ENCODE assay signal across 8 mouse cellular contexts in the genomic region with DNA sequence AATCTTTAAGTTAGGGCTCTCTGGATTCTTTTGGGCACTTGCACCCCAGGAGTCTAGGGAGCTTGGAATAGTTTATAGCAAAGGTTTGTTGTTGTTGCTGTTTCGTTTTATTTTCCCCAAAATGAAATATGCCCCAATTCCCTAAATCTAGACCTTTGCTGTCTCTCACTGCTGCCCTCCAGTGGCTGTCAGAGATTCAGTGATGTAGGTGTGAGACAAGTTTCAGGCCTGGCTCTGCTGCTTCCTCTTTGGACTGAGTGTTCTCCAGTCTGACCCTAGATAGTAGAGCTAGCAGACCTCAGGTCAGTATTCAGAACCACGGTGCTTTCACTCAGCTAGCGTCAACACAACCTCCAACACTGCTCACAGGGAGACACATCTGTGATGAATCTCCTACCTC.
DNase-seq lines count a peak whose midpoint lies in the region; ATAC-seq and TF ChIP-seq lines count a peak whose summit lies in the region.

No protein-coding gene starts in this region.

- no peak overlapping the region for H3K9ac ChIP-seq in hindbrain, embryonic 11.5 days (ENCODE audit: low read depth, low read length)
- no peak overlapping the region for H3K9ac ChIP-seq in hindbrain, embryonic 14.5 days

- no peaks in the 10 kb centered on the region for H3K4me1 ChIP-seq in hindbrain, embryonic 11.5 days (replicated peaks; ENCODE audit: control insufficient read depth, insufficient read depth, low read length)
- H3K4me1 ChIP-seq in hindbrain, embryonic 14.5 days (replicated peaks; ENCODE audit: control insufficient read depth, insufficient read depth, low read length), result no peaks in the 10 kb centered on the region
- H3K4me1 ChIP-seq in bone marrow, adult 2 months (ENCODE audit: control insufficient read depth, insufficient read depth, low read length), result no peaks in the 10 kb centered on the region

- WGBS in hindbrain, embryonic 11.5 days, result 66% methylated on average over 3 of the region's 3 CpGs
- WGBS in hindbrain, embryonic 14.5 days, result 70% methylated on average over 3 of the region's 3 CpGs
- 16% methylated on average over 3 of the region's 3 CpGs for WGBS in bone marrow, adult 2 months

- H3K9me3 ChIP-seq in hindbrain, embryonic 11.5 days (ENCODE audit: control insufficient read depth, low read length), result no peaks in the 10 kb centered on the region
- no peaks in the 10 kb centered on the region for H3K9me3 ChIP-seq in hindbrain, embryonic 14.5 days (ENCODE audit: control insufficient read depth, low read length)

- no peak overlapping the region for H3K27ac ChIP-seq in hindbrain, embryonic 11.5 days (ENCODE audit: low read depth, low read length)
- H3K27ac ChIP-seq in hindbrain, embryonic 14.5 days, result no peak overlapping the region
- H3K27ac ChIP-seq in bone marrow, adult 2 months (ENCODE audit: control insufficient read depth, insufficient read depth, low read depth, low read length, poor library complexity), result no peak overlapping the region
- H3K27ac ChIP-seq in gastrocnemius, adult 2 months, result no peak overlapping the region

- DNase-seq in hindbrain, embryonic 11.5 days (ENCODE audit: low spot score), result peak; percentile 34
- no peak for DNase-seq in hindbrain, embryonic 14.5 days (ENCODE audit: low spot score)
- peak; percentile 41 for DNase-seq in ES-CJ7 (ENCODE audit: low read depth, low spot score)
- DNase-seq in gastrocnemius, adult 2 months, result peak; percentile 35
- peak; percentile 19 to 34 for DNase-seq in layer of hippocampus, postnatal 14 days (ENCODE audit: low spot score in 2 of 2)
- DNase-seq in retina, embryonic 14.5 days (ENCODE audit: low spot score), result peak; percentile 45

- no peak for ATAC-seq in hindbrain, embryonic 11.5 days (ENCODE audit: low FRiP score)
- no peak for ATAC-seq in hindbrain, embryonic 14.5 days (ENCODE audit: low FRiP score)
- no peak for ATAC-seq in inflammation-experienced regulatory T-cells, adult 6 months

- H3K4me2 ChIP-seq in hindbrain, embryonic 11.5 days (replicated peaks; ENCODE audit: low read depth, low read length), result no peak overlapping the region
- H3K4me2 ChIP-seq in hindbrain, embryonic 14.5 days (replicated peaks), result no peak overlapping the region

- H3K27me3 ChIP-seq in hindbrain, embryonic 11.5 days (ENCODE audit: control insufficient read depth, insufficient read depth, low read length), result no peaks in the 10 kb centered on the region
- no peaks in the 10 kb centered on the region for H3K27me3 ChIP-seq in hindbrain, embryonic 14.5 days (ENCODE audit: control insufficient read depth, insufficient read depth, low read length)

- H3K36me3 ChIP-seq in hindbrain, embryonic 11.5 days (ENCODE audit: control insufficient read depth, insufficient read depth, low read length), result no peaks in the 10 kb centered on the region
- no peaks in the 10 kb centered on the region for H3K36me3 ChIP-seq in hindbrain, embryonic 14.5 days (replicated peaks; ENCODE audit: control insufficient read depth, insufficient read depth)

- peak; percentile 52 for TF ChIP-seq CTCF in bone marrow, adult 2 months (IDR thresholded peaks at IDR 0.05; ENCODE audit: control insufficient read depth, insufficient read depth, low read length)
- peak; percentile 69 for TF ChIP-seq CTCF in gastrocnemius, adult 2 months (IDR thresholded peaks at IDR 0.05)

- no peak for TF ChIP-seq POLR2A in bone marrow, adult 2 months (IDR thresholded peaks at IDR 0.05; ENCODE audit: borderline replicate concordance, control insufficient read depth, low read depth, low read length)

- no peak overlapping the region for H3K4me3 ChIP-seq in hindbrain, embryonic 11.5 days (ENCODE audit: low read depth, low read length)
- H3K4me3 ChIP-seq in hindbrain, embryonic 14.5 days (replicated peaks; ENCODE audit: low read length), result no peak overlapping the region
- no peak overlapping the region for H3K4me3 ChIP-seq in bone marrow, adult 2 months (replicated peaks; ENCODE audit: control insufficient read depth, low read depth, low read length)
- no peak overlapping the region for H3K4me3 ChIP-seq in gastrocnemius, adult 2 months

- intact Hi-C loops in gastrocnemius, adult 2 months (cut with DNase I), result no loop called here
